Mouse (Mus musculus) layer of hippocampus, postnatal 10 days (tissue): ENCODE measurements around the gene Sobp. TPM values are rescaled to one million over a fixed set of nuclear protein-coding genes. Genes with fewer than 3 reads are reported as not detected.

Experiments used
- DNase-seq, 2 experiments: peaks; one replicate each; pipeline ENCODE4 v3.0.0; 2021; ENCODE audit warnings: low spot score in 2 of 2
- total RNA-seq, 2 experiments: library from RNA; stranded (reverse); gene quantifications; 2 replicates each; pipeline ENCODE4 v1.2.3; 2021

Gene Sobp
- total RNA-seq, 2 experiments from 2014 or later: 104 TPM

- no peak for DNase-seq
Measured at GRCm38 (mm10) chr10:43090040-43090439, 84.3 kb downstream of the Sobp start.

- DNase-seq: no peak
Measured at GRCm38 (mm10) chr10:43087421-43087820, 86.9 kb downstream of the Sobp start.

GRCm38 (mm10) chr10:43086888-43087287 lies 87.4 kb downstream of the Sobp start:
- DNase-seq: no peak

- no peak for DNase-seq
Measured at GRCm38 (mm10) chr10:43084087-43084366, 90.3 kb downstream of the Sobp start.

- DNase-seq: no peak
Measured at GRCm38 (mm10) chr10:43083288-43084086, 90.8 kb downstream of the Sobp start.

- DNase-seq: no peak
Measured at GRCm38 (mm10) chr10:43081316-43081715, 93.0 kb downstream of the Sobp start.

- DNase-seq: peak; percentile 36 to 48
Measured at GRCm38 (mm10) chr10:43075535-43076152, 98.7 kb downstream of the Sobp start.

- no peak for DNase-seq
Measured at GRCm38 (mm10) chr10:43073281-43073680, 101.0 kb downstream of the Sobp start.

- DNase-seq: no peak
Measured at GRCm38 (mm10) chr10:43070893-43071292, 103.4 kb downstream of the Sobp start.

GRCm38 (mm10) chr10:43065331-43065730 lies 109.0 kb downstream of the Sobp start:
- no peak for DNase-seq

GRCm38 (mm10) chr10:43061519-43062105 lies 112.7 kb downstream of the Sobp start:
- DNase-seq: no peak

GRCm38 (mm10) chr10:43055405-43055804 lies 118.9 kb downstream of the Sobp start:
- DNase-seq: no peak

- DNase-seq: no peak
Measured at GRCm38 (mm10) chr10:43054776-43055175, 119.6 kb downstream of the Sobp start.

GRCm38 (mm10) chr10:43053861-43054560 lies 120.3 kb downstream of the Sobp start:
- DNase-seq: no peak

GRCm38 (mm10) chr10:43052462-43052861 lies 121.9 kb downstream of the Sobp start:
- peak; percentile 63 to 74 for DNase-seq

- DNase-seq: no peak
Measured at GRCm38 (mm10) chr10:43047804-43048348, 126.5 kb downstream of the Sobp start.

- no peak for DNase-seq
Measured at GRCm38 (mm10) chr10:43043351-43044209, 130.8 kb downstream of the Sobp start.

GRCm38 (mm10) chr10:43042591-43043327 lies 131.6 kb downstream of the Sobp start:
- no peak for DNase-seq

- no peak for DNase-seq
Measured at GRCm38 (mm10) chr10:43041794-43042193, 132.5 kb downstream of the Sobp start.

GRCm38 (mm10) chr10:43037455-43037793 lies 136.9 kb downstream of the Sobp start:
- no peak for DNase-seq
